Mouse (Mus musculus) kidney, postnatal 14 days (tissue): ENCODE results near the gene Creb3.
"Not testable (repeated sequence)": the region's sequence is repeated elsewhere in the genome, so short reads cannot be mapped to it uniquely, and the experiment has no call there.

Experiments
- DNase-seq: peaks from one replicate; pipeline ENCODE4 v3.0.0; 2022; ENCODE audit warnings: mixed read lengths

The Creb3 gene

DNA sequence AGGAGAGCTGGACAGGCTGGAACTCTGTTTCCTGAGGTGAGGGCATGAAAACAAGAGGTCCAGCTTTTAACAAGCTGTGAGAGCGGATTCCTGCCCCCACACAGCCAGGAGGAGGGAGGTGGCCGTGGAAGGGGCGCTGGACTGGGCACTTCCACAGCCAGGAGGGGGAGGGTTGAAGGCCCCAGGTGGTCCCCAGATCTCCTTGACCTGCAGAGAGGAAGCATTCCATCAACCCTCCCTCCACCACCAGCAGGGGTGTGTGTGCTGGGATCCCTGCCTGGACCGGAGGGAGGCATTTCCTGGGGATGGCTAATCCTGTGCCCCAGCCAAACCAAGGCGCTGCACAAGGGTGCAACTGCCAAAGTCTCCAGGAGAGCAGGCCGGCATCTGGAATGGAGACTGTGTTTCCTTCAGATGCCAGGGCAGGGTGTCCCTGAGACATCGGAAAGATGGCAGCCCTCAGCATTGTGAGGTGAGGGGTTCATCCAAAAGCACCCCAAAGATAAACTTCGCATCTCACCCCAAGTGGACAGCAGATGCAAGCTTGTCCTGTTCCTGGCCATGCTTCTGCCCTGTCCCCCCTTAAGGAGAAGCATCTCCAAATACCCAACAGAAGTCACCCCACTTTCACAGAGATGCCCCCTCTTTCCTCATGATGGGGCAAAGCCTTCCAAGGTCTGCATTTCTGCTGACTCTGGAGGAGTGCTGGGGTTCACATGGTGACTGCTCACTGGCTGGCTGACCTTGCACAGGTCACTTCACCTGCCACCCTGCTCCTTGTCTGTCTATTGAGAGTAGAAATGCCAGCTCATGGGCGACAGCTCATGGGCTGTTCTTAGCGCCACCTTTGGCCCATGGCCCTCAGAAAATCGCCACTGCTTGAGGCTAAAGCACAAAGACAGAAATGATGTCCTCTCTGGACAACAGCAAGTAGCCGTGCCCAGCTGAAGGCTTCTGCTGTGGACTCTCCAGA lies 22.6 kb downstream of the Creb3 start, which contains the start of gene Msmp:
Gene Msmp (minus strand): TSS at position 51 of the 973 bp plus-strand sequence.
- peak; percentile 68 for DNase-seq

DNA sequence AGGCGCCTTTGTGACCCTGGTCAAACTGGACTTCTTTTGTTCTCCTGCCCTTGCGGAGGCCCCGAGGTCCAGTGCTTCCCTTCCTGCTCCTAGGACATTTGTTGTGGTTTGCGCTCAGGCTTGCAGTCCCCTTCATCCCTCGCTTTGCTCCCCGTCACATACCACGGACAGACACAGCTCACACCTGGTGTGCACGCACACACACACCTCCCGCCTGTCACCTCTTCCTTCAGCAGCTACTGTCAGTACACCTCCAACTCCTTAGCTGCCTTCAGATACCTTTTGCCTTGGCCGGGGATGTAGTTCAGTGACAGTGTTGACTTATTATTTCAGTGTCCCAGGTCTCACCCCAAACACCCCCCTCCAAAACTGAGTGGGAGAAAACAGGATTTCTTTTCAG lies 23.6 kb downstream of the Creb3 start:
- no peak for DNase-seq

DNA sequence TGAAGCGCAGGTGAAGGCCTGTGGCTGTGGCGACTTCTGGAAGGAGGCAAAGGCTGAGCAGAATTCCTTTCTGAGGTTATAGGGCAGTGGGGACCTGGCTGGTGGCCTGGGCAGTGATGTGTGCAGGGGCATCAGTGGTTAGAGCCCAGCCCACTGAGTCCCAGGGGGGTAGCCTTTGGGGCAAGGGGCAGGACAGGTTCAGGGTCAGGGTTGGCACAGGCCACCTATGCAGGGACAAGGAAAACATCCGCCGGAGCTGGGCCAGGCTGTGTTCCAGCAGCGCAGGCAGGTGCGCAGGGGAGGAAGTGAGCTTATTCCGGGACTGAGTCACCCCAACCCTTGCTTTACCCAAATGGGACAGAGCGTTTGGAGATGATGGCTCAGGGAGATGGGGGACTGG lies 24.3 kb downstream of the Creb3 start:
- peak; percentile 78 for DNase-seq

DNA sequence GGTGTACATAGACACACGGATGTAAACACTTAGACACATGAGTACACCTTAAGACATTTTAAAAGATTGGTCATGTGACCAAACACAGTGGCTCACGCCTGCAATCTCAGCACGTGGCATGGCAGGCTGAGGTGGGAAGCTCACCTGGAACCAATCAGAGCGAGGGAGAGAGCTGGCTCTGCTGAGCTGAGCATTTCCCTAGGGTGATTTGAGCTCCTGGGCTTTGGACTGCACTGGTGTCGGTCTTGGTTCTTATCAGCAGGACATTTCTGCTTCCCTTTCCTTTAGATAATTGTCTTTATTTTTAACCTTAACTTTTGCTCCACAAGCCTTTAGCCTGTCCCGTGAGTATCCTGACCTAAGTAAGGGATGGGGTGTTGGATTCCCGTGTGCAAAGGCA lies 25.5 kb downstream of the Creb3 start:
- peak; percentile 35 for DNase-seq

DNA sequence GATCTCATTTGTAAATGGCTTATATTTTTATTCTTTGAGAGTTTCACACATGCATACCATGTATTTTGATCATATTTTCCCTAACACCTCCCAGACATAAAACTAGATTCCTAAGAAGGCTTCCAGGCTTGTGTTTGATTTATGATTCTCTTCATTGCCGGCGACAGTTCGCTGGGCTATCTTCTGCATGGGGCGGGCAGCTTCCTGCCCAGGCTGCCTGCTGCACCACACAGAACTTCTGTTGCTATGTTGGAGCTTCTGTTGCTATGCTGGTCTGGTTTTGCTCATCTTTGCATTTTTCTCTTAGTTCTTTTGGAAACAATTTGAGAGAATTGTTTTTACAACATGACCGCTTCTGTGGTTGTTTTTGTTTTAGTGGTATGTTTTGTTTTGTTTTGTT lies 29.4 kb downstream of the Creb3 start:
- no peak for DNase-seq

DNA sequence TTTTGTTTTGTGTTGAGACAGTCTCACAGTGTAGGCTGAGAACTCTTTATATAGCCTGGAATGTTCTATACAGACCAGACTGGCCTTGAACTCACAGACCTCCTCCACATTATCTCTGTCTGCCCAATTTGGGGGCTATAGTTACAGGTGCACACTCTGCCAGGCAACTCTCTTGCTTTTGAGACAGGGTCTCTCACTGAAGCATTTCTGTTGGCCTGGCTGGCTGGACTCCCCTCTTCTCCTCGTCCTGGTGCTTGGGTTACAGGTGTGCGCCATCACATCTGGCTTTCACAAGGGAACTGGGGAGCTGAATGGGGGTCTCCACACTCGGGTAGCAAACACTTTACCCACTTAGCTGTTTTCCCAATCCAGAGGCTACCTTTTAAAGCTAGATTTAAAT lies 29.8 kb downstream of the Creb3 start:
- no peak for DNase-seq

DNA sequence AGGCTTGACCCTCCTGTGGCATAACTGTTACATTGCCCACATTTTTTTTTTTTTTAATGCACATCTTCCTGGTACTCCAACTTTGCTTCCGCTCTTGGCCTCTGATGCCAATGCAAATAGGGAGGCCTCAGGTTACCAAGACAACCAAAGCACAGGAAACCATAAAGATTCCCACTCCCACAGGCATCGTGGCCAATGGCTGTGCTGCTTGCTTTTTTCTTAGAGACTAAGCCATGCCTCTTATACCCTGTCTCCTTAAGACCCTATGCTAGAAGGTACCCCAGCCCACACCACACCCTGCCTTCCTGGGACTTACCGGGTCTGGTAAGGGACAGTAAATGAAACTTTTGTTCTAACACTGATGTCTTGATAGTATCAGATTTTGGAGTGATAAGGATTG lies 31.3 kb downstream of the Creb3 start:
- no peak for DNase-seq

DNA sequence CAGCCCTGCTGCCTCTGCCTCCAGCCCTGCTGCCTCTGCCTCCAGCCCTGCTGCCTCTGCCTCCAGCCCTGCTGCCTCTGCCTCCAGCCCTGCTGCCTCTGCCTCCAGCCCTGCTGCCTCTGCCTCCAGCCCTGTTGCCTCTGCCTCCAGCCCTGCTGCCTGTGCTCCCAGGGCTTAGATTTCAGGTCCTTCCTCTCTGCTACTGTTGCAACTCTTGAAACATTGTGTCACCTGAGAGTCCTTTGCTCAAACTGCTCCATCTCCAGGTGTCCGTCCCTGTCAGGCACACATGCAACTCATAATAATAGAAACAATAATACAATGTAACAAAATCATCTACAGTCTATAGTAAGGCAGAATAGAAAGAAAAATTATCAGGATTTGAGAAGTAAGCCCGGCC lies 34.5 kb downstream of the Creb3 start:
- not testable (repeated sequence) for DNase-seq

DNA sequence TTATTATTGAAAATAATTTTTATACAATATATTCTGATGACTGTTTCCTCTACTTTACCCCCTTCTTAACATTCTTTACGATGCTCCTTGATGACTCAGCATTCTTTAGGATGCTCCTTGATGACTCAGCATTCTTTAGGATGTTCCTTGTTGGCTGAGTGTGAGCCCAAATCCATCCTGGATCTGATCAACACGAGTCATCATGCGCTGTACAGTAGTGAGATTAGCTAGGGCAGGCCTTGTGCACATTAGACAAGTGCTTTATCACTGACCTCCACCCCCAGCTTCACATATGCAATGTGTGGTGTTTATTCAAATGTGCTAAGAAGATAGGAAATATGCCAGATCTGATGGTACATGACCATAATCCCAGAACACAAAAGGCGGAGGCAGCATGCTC lies 36.1 kb downstream of the Creb3 start:
- no peak for DNase-seq

DNA sequence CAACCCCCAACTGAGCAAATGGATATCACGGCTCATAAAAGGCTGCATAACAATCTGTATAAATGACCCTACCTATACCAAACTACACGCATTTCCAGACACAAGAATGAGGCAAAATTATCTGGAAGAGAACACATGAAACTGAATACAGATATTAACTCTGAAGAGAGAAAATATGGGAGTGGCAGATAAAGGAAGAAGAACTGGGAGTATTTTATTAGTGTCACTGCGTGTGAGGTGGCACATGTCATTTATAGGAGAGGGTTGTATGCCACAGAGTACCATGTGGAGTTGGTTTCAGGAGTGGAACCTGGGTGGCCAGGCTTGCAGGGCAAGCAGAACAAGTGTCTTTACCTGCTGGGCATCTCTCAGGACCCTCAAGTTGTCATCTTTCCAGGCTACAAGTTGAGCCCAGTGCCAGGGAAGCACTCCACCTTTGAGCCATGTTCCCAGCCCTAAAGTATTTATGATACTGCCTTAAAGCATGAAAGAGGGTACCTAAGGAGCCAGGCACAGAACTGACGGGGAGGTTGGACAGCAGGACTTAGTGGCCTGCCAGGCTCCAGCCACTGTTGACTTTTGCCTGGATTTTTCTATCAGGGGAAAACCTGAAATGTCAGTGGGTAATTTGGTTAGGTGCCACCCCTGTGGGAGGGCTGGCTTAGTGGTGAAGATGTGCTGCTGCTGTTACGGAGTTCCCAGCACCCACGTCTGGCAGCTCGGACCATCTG lies 36.7 kb downstream of the Creb3 start:
- DNase-seq, result no peak

DNA sequence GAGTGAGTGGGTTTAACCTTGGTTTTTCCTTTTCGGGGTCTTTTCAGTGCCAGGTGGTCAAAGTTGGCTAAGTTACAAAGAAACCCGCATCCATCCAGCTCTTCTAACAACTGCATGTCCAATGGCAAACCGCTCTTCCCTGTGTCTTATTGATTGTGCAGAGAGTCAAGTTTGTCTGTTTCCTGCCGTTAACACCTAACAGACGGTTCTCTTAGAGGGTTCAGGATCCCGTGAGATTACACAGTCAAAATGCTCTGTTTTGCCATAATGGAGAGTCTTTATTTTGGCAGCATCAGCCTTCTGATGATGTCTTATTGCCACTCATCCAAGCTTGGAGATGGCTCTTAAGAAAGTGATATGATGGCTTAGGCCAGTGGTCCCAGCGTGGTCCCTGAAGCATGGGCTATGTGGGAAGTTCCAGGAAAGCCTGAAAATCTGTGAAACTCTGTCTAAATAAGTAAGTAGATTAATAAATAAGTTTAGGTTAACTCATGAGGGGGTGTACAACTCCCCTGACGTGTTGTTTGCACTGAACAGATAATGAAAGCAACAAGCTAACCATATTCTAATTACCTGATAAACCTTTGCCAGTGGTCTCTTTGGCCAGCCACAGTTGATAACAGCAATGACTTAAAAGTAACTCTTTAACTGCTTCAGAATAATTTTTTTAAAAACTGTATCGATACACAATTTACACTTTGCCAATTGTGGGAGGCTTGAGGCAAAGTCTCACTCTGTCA lies 38.2 kb downstream of the Creb3 start:
- DNase-seq, result no peak

DNA sequence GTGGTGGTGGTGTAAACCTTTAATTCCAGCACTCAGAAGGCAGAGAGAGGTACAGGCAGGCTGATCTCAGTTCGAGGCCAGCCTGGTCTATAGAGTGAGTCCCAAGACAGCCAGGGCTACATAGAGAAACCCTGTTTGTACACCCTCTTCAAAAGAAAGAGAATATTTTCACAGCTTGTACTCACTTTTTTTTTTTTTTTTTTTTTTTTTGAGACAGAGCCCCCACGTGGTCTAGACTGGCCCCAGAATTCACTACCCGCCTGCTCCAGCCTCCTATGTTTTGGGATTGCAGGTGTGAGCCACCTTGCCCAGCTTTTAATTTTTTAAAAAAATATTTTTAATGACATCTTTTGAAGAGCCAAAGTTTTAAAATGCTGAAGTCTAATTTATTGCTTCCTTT lies 42.0 kb downstream of the Creb3 start:
- no peak for DNase-seq

DNA sequence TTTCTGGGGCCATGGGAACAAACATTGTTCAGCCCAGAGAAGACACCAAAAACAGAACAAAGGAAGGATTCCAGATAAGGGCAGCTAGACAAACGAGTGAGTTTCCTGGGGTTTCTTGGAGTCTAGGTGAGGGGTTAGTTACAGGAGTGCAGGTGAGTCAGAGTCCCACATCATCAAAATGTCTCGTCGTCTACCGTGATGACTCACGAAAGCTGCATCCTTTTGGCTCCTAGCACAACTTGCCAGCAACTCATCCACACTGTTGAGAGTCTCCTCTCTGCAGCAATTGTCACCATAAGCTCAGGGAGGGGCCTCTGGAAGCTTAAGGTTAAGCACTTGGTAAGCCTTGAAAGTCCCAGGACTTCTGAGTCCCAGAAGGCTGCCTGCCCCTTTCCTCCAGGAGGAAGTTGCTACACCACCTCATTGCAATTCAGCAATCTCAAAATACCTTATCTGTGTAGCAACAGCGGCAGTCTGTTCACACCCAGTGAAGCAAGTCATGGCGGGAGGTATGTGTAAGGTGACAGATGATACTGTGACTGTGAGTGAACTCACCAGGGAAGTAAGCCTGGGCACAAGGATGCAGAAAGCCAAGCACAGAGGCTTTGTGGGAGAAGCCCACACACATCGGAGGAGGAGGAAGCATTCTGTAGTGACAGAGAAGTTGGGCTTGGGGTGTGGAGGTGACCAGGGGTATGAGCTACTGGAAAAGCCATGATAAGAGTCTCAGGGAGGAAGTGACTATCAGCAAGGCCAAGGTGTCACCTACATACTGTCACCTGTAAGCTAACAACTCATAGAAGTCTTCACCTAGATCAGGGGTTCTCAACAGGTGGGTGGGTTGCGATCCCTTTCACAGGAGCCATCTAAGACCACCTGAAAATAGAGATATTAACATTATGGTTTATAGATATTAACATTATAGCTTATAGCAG lies 42.9 kb downstream of the Creb3 start:
- no peak for DNase-seq

DNA sequence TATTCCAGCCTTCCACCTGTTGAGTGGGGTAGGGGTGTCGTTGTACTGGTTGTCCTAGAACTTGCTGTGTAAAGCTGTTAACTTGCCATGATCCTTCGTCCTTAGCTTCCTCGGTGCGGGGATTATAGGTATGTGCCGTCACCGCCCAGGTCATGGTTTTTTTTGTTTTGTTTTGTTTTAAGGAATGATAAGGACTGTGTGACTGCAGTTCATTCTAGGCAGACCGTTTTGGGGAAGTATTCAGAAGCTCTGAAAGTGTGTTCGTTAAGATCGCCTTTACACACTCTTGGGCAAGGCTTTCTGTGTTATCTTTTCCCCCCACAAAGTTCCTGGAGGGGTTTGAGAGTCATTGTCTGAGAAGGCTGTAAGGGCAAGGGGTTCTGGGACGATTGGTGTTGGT lies 50.4 kb downstream of the Creb3 start:
- DNase-seq, result no peak

DNA sequence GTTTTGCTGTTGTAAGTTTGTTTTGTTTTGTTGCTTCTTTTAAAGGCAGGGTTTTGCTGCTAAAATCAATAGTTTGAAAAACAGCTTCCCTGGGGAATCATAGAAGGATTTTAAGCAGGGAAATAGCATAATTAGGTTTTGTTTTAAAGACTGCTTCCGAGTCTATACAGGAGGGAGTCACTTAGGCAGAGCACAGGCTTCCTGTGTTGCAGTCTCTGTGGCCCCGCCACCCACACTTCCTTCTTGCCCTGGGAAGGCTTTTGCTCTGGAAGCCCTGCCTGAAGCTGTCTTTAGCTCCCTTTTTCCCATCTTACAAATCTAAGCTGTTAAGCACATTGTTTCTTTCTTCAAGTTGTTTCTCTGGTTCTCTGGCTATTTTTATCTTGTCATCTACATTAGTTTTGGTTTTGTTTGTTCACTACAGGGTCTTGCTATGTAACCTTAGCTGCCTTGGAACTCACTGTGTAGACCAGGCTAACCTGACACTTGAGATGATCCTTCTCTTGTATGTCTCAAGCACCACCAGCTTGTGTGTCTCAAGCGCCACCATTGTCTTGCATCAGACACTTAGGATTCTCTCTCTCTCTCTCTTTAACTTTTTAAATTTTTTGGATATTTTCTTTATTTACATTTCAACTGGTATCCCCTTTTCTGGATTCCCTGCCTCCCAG lies 51.1 kb downstream of the Creb3 start:
- DNase-seq, result peak; percentile 41
